Mouse (Mus musculus): ENCODE results near the gene Slc24a3.

The Slc24a3 gene

DNA sequence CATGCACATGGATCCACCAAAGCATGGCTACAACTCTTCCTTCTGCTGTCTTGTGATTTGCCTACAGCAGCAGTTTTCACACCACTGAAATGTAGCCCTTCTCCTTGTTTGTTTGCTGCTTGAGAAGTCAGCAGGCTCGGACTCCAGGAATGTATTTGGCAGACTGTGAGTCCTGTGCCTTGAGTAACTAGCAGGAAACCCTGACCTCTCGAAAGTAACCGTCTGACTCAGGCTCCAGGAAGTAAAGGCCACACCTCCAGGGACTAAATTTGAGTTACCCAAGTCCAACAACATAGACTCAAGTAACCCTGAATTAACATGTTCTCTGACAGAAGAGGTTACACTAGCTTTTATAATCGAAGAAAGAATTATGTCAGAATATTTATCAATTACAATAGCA is 203.2 kb downstream of the Slc24a3 start:
- peak; percentile 4 for DNase-seq

DNA sequence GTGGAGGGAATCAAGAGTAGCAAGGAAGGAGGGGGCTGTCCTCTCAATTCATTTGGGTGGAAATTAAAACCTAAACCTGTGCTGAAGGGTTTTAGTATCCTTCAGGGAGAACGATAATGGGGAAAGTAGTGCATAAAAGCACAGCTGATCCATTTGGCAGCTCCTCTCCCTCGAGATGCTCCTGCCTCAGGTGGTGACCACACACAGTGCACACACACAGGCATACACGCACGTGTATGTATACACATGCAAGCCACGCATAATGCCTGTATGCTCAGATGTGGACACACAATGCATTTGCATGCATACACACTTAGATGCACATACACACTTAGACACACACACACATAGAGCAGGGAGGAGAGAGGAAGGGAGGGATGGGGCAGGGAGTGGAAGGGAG is 206.2 kb downstream of the Slc24a3 start:
- no peak for DNase-seq

DNA sequence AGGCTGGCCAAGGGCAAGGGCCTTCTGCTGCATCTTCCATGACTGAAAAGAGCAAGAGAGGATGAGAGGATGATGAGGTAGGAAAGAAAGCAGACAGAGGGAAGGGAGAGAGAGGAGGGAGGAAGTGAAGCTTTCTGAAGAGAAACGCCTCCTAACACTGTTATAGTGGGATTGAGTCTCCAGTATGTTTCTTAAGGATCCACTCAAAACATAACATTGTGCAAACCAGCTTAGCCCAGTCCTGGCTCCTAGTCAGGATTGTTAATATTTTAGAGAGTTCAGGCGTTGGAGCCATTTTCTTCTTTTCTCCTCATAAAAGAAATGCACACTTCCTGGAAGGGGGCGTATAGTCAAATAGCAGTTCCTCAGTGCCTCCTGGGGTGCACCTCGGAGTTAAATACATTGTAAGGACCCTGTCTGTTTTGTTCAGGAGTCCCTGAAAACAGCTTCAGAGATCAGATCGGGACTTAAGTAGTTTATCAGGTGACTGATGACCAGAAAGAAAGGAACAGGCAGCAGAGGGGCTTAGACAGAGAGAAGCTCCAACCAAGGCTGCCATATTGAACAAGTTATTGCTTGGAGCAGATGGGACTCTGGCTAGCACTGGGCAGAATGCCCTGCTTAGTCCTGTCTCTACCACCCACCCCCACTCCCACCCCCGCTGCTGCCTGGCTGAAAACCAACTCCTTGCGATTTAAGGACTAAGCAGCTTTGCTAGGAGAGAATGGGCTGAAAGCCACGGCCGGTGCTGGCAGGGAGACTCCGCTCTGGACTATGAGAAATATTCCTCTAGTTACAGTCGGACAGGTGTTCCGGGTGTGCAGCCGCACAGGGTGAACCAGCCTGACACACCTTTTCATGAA is 215.6 kb downstream of the Slc24a3 start:
- DNase-seq = no peak

DNA sequence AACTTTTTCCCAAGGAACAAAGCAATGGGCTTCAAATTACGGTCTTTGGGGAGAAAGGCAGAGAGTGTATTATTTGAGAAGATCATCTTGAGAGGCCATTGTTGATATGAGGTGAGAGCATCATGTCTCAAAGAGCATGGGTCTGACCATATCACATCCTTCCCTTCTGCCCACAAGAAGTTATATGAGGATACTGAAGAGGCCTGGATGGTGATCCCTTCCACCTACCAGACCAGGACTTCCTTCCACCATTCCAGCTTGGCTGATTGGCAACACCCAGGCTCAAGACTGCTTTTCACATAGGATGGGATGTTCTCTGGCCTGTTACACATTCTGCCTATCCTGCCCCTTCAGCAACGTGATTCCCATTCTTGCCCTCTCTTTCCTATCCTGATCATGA is 216.7 kb downstream of the Slc24a3 start:
- DNase-seq = no peak

DNA sequence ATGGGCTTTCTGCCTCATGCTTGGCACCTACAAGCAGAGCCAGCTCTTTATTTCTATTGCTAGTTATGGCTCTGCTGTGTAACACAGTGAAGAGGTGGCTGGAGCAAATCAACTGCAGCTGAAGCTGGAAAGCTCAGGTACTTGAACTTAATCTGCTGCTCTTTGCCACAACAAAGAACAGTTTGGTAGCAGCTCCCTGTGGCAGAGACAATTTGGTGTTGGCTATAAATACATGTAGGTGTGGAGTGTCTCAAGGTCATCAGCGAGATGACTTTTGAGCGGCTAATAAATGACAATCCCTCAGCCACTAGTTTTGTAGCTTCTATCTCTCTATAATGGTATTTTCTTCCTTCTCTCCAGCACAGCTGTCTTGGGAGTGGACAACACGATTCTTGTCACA is 217.7 kb downstream of the Slc24a3 start:
- no peak for DNase-seq

DNA sequence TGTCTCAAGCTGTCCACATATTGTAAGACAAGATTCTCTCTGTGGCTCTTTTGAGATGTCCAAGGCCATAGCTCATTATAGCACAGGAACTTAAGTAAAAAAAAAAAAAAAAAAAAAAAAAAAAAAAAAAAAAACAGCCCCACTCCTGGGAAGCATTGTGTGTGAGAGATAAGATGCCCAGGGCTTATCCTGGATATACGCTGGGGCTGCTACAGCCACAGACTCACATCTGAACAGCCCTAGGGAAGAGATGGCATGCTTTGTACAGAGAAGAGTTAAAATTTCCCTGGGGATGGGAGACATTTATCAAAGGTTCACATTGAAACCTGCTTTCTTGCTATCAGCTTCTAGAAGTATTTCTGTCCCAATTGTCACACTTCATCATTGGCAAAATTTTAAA is 218.2 kb downstream of the Slc24a3 start:
- DNase-seq = no peak

DNA sequence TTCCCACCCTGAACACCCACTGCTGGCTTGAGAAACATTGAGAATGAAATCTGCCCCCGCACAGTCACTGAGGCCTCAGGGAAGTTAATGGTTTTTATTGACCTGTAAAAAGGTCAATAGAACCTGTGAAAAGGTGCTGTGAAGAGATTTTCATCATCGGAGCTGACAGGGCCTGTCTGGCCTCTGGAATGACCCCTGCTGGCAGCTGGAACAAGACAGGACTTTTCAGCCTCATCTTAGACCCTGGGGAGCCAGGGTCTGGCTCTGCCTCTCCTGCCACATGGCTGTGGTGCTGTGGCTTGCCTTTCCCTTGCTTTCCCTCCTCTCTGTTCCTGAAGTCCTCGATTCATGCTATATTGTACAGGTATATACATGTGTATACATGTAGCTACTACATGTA is 228.2 kb downstream of the Slc24a3 start:
- DNase-seq = no peak

DNA sequence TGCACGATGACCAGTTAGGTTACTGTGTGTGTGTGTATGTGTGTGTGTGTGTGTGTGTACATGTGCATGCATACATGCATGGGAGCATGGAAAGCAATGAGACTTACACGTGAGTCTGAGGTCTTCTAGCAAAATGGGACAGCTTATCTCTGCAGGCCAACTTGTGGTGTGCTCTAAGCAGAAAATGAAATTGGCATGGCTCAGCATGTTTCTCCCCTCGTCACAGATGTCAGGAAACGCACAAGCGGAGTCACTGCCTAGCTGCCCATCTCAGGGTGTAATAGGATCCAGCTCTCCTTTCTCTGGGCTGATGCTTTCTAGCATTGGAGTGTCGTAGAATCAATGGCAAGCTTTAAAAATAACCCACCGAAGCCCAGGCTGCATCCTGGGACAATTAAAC is 229.0 kb downstream of the Slc24a3 start:
- DNase-seq = no peak

DNA sequence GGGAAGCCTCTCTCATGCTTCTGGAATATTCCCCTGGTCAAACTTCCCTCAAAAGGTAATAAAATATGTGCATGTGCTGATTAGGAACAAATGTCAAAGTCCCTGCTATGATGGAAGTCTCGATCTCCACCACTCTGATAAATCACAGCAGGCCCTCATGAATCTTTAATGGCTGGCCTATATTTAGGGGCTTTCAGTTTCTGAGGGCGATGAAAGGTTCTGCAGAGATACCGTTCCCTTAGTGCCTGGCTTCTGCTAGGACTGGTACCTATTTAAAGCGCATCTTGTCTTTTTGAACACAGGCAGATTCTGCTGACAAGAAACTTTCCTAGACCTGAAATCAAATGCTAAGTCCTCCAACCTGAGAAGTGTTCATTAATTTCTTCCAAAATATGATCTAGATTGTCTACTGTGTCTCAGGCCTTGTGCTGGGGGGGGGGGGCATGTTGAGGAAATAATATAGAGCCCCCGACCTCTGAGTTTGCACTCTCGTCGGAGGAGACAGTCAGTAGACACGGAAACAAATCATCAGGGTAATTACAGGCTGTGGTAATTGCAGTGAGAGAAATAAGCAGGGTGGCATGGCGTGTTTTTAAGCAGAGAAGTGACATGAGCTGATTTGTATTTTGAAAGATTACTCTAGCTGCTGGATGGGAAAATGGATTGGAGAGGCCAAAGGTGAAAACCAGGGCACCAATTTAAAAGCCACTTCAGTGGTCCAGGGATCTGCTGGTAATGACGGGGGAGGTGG is 230.1 kb downstream of the Slc24a3 start:
- DNase-seq = no peak

DNA sequence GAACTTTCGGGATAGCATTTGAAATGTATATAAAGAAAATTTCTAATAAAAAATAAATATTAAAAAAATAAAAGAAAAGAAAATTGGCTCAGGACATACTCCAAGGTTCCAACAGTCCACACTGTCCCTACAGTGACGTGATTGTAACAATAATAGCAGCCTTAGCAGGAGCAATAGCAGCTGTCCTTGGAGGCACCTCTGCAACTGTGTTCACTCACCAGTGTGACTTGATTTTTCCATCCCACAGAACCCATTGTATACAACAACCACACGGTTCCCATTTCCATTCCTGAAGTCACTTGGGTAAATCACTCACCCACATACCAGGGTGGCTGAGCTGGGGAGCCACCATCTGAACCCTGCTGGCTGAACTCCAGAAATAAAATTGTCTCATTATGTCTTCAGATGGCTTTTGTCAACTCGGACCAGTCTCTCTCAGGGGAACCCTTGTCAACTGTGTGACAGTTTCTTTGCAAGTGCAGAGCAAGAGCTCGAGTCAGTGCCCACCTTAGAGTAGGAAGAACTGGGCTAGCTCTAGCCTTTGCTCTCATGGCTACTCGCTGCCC is 233.8 kb downstream of the Slc24a3 start:
- no peak for DNase-seq

DNA sequence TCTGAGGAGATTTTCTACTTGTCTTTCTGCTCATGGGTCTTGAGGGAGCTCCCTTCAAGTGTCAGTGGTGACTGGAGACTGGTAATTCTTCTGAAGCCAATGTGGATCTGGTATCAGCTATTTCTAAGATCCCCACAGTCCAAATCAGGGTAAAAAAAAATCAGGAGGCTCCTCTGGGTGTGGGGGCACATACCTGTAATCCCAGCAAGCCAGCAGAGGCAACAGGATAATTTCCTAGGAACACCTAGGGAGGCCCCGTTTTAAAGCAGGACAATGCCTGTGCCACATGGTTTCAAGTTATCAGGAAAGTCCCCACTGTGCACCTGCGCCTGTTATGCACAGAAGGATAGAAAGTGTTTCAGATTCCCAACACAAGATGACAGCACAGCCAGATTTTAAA is 234.4 kb downstream of the Slc24a3 start:
- no peak for DNase-seq

DNA sequence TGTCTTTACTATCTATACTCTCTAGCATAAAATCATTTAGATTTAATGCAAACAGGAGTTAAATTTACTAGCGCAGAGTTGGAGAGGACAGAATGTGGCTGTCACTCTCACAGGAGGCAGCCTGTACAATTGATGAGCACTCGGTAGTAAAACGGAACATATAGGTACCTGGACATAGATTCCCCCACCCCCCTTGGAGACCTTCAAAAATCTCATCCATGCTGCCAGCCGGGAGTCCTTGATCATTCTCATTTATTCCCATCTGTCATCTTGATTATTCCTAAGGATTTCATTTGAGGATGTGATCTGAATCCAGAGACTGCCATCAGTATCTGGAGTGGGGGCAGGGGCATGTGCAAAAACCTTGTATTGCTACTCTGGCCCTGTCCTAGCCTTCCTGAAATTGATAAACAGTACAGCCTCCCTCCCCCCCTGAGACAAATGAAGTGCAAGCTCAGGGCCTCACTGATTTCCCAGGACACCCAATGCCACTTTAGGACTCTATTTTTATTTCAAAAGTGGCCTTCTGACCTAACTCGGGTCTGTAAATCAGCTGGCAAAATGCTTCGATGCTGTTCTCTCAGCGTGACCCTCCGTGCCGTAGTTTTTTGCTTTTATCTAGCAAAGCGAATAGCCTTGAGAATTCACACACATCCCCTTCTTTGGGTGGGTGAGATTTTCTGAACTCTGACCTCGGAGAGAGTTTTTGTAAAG is 237.4 kb downstream of the Slc24a3 start:
- DNase-seq = no peak

DNA sequence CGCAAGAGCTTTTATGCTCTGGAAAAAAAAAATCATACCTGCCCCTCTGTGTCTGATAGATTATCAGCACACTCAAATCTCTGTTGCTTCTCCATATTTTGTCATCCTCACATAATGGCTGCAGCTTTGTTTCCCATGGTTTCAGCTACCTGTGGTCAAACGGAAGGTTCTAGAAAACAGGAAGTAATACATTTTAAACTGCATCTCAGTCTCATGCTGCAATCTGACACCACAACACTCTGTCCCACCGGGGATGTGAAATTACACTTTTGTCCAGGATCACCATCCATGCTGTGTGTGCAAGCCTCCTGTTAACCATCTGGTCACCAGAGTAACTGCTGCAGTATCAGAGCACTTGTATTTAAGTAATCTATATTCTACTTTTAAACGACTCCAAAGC is 238.2 kb downstream of the Slc24a3 start:
- no peak for DNase-seq

DNA sequence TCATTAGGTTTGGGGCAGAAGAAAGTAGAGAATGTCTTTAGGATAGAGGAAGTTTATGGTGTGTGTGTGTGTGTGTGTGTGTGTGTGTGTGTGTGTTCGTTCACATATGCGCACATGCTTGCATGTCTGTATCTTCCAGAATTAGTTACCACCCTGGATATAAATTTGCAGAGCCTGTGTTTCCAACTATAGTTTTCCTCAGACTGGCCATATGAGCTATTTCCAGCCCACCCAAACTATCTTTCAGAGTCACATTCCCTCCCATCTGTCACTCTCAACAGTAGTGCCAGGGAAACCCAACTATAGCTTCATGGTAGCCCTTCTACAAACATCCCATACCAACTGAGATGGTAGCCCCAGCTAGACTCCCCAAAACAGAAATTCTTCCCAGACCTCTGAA is 250.2 kb downstream of the Slc24a3 start:
- no peak for DNase-seq

DNA sequence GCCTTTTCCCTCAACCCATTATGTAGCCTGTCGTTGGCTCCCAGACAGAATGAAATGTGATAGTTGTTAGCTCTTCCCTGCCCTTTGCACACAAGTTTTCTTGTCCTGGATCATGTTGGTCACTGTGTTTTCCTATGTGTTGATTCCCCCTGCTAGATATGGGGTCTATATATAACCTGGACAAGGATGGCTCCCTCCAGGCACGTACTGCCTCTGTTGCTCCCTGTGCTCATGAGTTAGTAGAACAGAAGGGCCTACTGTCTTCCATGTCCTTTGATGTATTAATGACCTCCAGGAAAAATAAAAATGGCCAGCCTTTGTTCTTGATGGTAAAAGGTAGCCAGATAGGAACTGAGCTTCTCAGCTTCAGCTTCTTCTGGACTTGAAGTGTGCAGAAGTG is 251.5 kb downstream of the Slc24a3 start:
- no peak for DNase-seq

DNA sequence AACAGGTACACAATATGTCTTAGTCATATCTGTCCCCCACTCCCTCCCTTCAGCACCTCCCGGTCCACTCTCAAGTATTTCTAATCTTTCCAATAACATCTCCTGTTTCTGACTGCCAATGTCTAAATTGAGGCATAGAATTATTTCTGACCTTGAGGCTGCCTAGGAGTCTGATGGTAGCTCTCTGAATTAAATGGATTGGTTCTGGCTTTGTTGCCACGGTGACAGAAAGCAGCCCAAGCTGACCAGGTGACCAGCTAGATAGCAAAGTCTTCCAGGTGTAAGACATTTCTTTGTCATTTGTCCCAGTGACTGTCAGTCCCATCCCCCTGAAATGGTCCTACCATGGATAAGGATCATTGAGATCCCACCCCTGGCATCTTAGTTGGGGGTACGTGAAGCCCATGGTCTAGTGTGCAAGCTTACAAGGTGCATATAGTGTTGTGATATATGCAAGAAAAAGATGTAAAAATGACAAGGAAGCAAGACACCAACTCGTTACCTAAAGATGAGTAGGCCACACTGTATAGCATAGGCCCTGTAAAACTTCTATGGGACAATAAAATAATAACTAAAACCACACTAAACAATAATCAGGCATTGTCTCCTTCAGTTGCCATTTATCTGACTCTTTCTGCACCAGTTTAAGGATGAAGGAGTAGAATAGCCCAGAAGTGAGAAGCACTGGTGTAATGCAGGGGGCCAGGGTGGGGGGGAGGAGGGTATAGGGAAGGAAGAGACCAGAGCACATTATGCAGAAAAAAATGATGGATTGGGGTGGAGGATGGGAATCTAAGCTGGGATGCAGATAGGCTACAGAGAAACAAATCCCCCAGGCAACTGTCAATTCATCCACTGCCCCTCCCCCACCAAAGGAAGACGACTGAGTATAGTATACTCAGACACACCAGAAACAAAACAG is 253.7 kb downstream of the Slc24a3 start:
- DNase-seq = no peak

DNA sequence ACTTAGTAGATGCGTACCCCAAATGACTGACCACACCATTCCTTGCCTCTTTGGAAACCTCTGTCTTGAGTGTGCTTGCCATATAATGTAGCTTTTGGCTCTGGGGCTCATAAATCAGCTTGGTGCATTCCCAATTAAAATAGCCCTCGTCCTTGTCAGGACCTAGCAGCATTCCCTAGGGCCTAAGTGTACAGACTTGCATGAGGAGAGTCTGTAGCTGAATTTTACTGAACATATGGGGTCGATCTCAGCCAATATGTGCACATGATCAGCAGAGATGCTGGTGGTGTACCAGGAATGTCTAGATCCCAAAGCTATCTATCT is 254.3 kb downstream of the Slc24a3 start:
- no peak for DNase-seq

DNA sequence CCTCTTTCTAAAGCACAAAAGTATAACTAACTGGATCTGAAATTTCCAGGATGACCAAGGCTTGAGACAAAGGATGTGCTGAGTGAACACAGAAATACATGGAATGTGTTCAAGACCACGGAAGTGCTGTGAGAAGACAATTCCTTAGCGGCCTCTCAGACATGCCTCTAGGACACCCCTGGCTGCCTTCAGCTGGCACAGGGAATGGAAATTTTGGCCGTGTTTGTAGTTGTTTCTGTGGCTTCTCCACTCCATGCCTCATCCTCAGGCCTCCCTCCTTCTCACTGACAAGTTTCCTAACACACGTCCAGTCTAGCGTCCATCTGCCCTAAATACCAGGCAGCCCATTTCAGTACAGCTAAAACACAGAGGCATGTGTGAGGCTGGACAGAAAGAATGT is 262.4 kb downstream of the Slc24a3 start:
- no peak for DNase-seq

DNA sequence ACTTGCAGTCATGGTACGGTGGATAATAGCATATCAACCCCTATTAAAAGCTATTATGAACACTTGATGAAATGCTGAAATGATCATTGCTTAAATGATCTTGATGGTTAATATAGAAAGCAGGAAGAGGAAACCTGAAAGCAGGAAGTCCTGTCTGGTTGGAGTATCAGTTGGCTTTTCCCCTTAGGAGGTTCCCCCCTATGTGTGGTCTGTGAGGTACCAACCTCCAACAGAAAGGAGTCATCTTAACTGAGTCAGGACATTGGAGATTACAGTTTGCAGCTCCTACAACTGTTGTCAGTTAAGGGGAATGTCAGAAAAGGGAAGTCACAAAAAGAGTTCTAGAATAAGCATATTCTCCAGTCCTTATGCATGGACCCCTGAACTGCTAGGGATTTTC is 266.5 kb downstream of the Slc24a3 start:
- DNase-seq = no peak

DNA sequence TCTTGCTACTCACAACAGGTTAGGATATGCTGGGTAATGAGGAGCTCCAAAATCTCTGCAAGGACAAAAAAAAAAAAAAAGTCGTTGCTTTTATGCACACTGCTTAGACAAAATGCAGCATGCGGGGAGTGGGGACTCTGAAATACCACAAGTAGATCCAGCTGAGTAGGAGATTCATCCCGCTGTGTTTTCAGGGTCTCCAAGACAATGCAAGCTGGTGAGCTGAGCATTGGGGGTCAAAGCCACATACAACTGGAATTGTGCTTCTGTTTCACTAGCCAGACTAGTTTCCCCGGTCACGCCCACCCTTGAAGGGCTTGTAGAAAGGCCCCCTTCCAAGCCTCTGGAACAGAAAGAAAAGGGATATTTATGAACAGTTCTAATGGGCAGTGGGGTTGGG is 270.8 kb downstream of the Slc24a3 start:
- no peak for DNase-seq

DNA sequence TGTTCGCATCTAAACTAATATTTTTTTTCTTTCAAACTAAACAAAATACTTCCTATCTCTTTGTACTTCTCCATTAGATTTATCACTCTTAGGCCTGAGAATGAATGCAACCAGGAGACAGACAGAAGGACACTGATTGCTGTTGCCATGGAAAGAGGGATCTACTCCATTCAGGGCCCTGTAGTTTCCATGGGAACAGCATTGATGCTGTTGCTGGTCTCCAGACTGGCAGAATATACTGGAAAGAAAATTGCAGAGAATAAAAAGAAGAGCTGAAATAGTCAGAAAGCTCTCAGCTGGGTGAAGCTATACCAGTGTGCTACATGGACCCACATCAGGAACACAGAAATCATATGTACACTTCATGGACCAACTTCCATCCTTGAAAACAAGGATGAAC is 272.2 kb downstream of the Slc24a3 start:
- no peak for DNase-seq

DNA sequence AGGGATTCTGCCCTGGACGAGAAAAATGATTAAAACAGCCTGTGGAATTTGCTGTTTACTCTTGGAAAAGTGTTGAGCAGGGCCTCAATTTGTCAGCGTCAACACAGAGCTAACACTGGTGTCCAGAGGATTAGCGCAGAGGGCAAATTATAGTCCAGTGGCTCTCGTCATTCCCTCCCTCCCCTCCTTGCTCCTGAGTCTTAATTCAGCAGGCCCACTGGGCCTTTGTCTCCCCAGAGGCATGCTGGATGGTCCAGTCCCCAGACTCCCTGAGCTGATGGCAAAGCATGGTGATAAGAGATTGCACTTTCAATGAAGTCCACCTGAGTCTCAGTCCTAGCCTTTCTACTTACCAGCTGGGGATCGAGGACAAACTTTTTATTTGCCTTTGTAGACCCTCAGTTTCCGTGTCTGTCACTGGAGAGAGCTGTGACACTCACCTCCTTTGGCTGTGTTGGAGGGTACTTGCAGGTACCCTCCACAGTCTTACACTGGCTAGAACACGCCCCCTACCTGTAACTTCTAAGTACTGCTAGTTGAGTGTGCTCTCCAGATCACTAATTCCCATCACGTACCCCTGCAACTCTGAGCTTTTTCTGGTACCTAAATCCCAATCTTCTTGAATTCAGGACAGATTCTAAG is 289.7 kb downstream of the Slc24a3 start:
- DNase-seq = no peak
